Mouse (Mus musculus) liver, adult 2 months (tissue): ENCODE results near the gene Gm20388. TPM values are rescaled to one million over a fixed set of nuclear protein-coding genes. Genes with fewer than 3 reads are reported as not detected.

Experiments used
- DNase-seq: peaks from one replicate; pipeline ENCODE4 v3.0.0-alpha.2; 2011; ENCODE audit warnings: low read depth, low spot score; ENCODE audit errors: extremely low read depth
- H3K27ac ChIP-seq: fragments of 200-500 bp; replicated peaks from 2 replicates; pipeline ENCODE4 v1.5.1; 2012; ENCODE audit warnings: low read depth, mild to moderate bottlenecking, control low read depth, inconsistent platforms, low read length; ENCODE audit not compliant: insufficient read depth
- H3K27me3 ChIP-seq: fragments of 200-500 bp; 2 replicates; pipeline ENCODE4 v1.6.1; 2012; ENCODE audit warnings: mild to moderate bottlenecking, moderate library complexity, low read length, inconsistent platforms; ENCODE audit not compliant: control insufficient read depth, insufficient read depth
- H3K36me3 ChIP-seq: fragments of 200-500 bp; 2 replicates; pipeline ENCODE4 v1.6.1; 2012; ENCODE audit warnings: low read length, inconsistent platforms; ENCODE audit not compliant: control insufficient read depth, insufficient read depth
- H3K4me1 ChIP-seq: fragments of 200-500 bp; 2 replicates; pipeline ENCODE4 v1.6.1; 2011; ENCODE audit warnings: low read length; ENCODE audit not compliant: control insufficient read depth, insufficient read depth
- H3K4me3 ChIP-seq: fragments of 200-500 bp; 2 replicates; pipeline ENCODE4 v1.5.1; 2011; ENCODE audit warnings: low read depth, mild to moderate bottlenecking, control low read depth, low read length, moderate library complexity; ENCODE audit not compliant: insufficient read depth
- H3K79me2 ChIP-seq: fragments of 200-500 bp; 2 replicates; pipeline ENCODE4 v1.6.1; 2012; ENCODE audit warnings: inconsistent platforms, mild to moderate bottlenecking, low read length, moderate library complexity; ENCODE audit not compliant: control insufficient read depth, insufficient read depth
- H3K9ac ChIP-seq: fragments of 200-500 bp; 2 replicates; pipeline ENCODE4 v1.6.1; 2012; ENCODE audit warnings: low read depth, mild to moderate bottlenecking, control low read depth, inconsistent platforms, low read length
- CTCF ChIP-seq: fragments of 200-500 bp; IDR thresholded peaks from 2 replicates; pipeline ENCODE4 v1.5.1; 2011; ENCODE audit warnings: low read depth, low read length, control low read depth
- POLR2A ChIP-seq: fragments of 200-500 bp; IDR thresholded peaks from 2 replicates; pipeline ENCODE4 v1.6.1; 2011; ENCODE audit warnings: low read length, control low read depth; ENCODE audit not compliant: insufficient read depth; ENCODE audit errors: extremely low read depth
- WGBS: fragments of 180-500 bp; shearing (Covaris S2); methylation state at CpG from one replicate; pipeline ENCODE4 v1.1.7; 2018; 5-methylcytosine and 5-hydroxymethylcytosine counted together
- polyA plus RNA-seq: library from polyadenylated mRNA; depleted of rRNA; stranded (reverse); fragments of >200 nt; gene quantifications from 2 replicates; pipeline ENCODE4 v1.2.3, GENCODE M21; 2012
- total RNA-seq: library from RNA; depleted of rRNA; stranded (reverse); fragments of >200 nt; gene quantifications from 2 replicates; pipeline ENCODE4 v1.2.3, GENCODE M21; 2014

Gm20388 gene
- total and polyA plus RNA-seq, 2 experiments, result 6.4 to 19.9 TPM

GRCm38 (mm10) chr8:120000461-120000860 is 89.8 kb downstream of the Gm20388 start:
- Histone ChIP-seq H3K4me3 (no peak overlapping the region), H3K27me3 (no peaks in the 10 kb centered on the region), H3K79me2 (no peaks in the 10 kb centered on the region), H3K9ac (no peak overlapping the region), H3K4me1 (no peaks in the 10 kb centered on the region), H3K36me3 (no peaks in the 10 kb centered on the region), H3K27ac (no peak overlapping the region)
- TF ChIP-seq CTCF (no peak), POLR2A (no peak)
- DNase-seq, result no peak
- WGBS, result 41% methylated on average over 8 of the region's 8 CpGs

GRCm38 (mm10) chr8:120001712-120002111 is 91.1 kb downstream of the Gm20388 start:
- H3K36me3 ChIP-seq, result no peaks in the 10 kb centered on the region
- H3K4me3 ChIP-seq, result no peak overlapping the region
- H3K27me3 ChIP-seq, result no peaks in the 10 kb centered on the region
- no peak for TF ChIP-seq POLR2A
- no peak for TF ChIP-seq CTCF
- peak; percentile 19 for DNase-seq
- 51% methylated on average over 7 of the region's 7 CpGs for WGBS
- H3K27ac ChIP-seq, result no peak overlapping the region
- H3K4me1 ChIP-seq, result no peaks in the 10 kb centered on the region
- H3K9ac ChIP-seq, result no peak overlapping the region
- H3K79me2 ChIP-seq, result no peaks in the 10 kb centered on the region

- no peak for DNase-seq
- Histone ChIP-seq H3K27ac (no peak overlapping the region), H3K36me3 (no peaks in the 10 kb centered on the region), H3K4me1 (no peaks in the 10 kb centered on the region), H3K79me2 (no peaks in the 10 kb centered on the region), H3K9ac (no peak overlapping the region), H3K27me3 (no peaks in the 10 kb centered on the region), H3K4me3 (no peak overlapping the region)
- 57% methylated on average over 9 of the region's 9 CpGs for WGBS
- TF ChIP-seq CTCF, result no peak
- no peak for TF ChIP-seq POLR2A
Measured at GRCm38 (mm10) chr8:120002348-120002747, 91.7 kb downstream of the Gm20388 start.

- Histone ChIP-seq H3K9ac (no peak overlapping the region), H3K36me3 (no peaks in the 10 kb centered on the region), H3K27me3 (no peaks in the 10 kb centered on the region), H3K79me2 (no peaks in the 10 kb centered on the region), H3K27ac (no peak overlapping the region), H3K4me3 (no peak overlapping the region), H3K4me1 (no peaks in the 10 kb centered on the region)
- peak; percentile 41 for DNase-seq
- 56% methylated on average over 14 of the region's 14 CpGs for WGBS
- TF ChIP-seq POLR2A (no peak), CTCF (no peak)
Measured at GRCm38 (mm10) chr8:120004154-120004702, 93.6 kb downstream of the Gm20388 start.

- Histone ChIP-seq H3K36me3 (no peaks in the 10 kb centered on the region), H3K4me3 (no peak overlapping the region), H3K27ac (no peak overlapping the region), H3K79me2 (no peaks in the 10 kb centered on the region), H3K4me1 (no peaks in the 10 kb centered on the region), H3K9ac (no peak overlapping the region), H3K27me3 (no peaks in the 10 kb centered on the region)
- 63% methylated on average over 2 of the region's 2 CpGs for WGBS
- DNase-seq, result no peak
- no peak for TF ChIP-seq POLR2A
- TF ChIP-seq CTCF, result no peak
Measured at GRCm38 (mm10) chr8:120004705-120005381, 94.2 kb downstream of the Gm20388 start.

GRCm38 (mm10) chr8:120006645-120007160 is 96.1 kb downstream of the Gm20388 start:
- Histone ChIP-seq H3K79me2 (no peaks in the 10 kb centered on the region), H3K9ac (no peak overlapping the region), H3K36me3 (no peaks in the 10 kb centered on the region), H3K4me1 (no peaks in the 10 kb centered on the region), H3K27ac (no peak overlapping the region), H3K27me3 (no peaks in the 10 kb centered on the region), H3K4me3 (no peak overlapping the region)
- no peak for DNase-seq
- no peak for TF ChIP-seq CTCF
- no peak for TF ChIP-seq POLR2A
- WGBS, result 70% methylated on average over 9 of the region's 9 CpGs
